Mouse (Mus musculus) MEL (cell line): ENCODE measurements around the gene Adgre5.

Experiments
- CHD1 ChIP-seq: IDR thresholded peaks from 2 replicates; pipeline ENCODE4 v1.6.1; 2012; ENCODE audit warnings: low read depth, mild to moderate bottlenecking, inconsistent platforms, low read length, improper control_type of control experiment
- CTCF ChIP-seq, 3 experiments: IDR thresholded peaks in 2 of 3; conservative IDR thresholded peaks in 1 of 3; 2 replicates each; pipeline ENCODE4 v1.5.1; 2011 to 2012; ENCODE audit warnings: low read length in 3 of 3, low read depth in 2 of 3, mild to moderate bottlenecking in 2 of 3, improper control_type of control experiment in 1 of 3, inconsistent platforms in 1 of 3, mixed read lengths in 1 of 3, moderate library complexity in 1 of 3; ENCODE audit not compliant: control insufficient read depth in 1 of 3, insufficient read depth in 1 of 3, poor library complexity in 1 of 3, severe bottlenecking in 1 of 3
- EP300 ChIP-seq, 2 experiments: IDR thresholded peaks; 2 replicates each; pipeline ENCODE4 v1.6.1; 2011; ENCODE audit warnings: improper control_type of control experiment in 2 of 2, low read length in 2 of 2, low read depth in 1 of 2, mild to moderate bottlenecking in 1 of 2
- GATA1 ChIP-seq: IDR thresholded peaks from 2 replicates; pipeline ENCODE4 v1.6.1; 2011; ENCODE audit warnings: low read depth, low read length, improper control_type of control experiment
- MAX ChIP-seq: IDR thresholded peaks from 2 replicates; pipeline ENCODE4 v1.6.1; 2011; ENCODE audit warnings: low read length, improper control_type of control experiment
- MEF2A ChIP-seq: IDR thresholded peaks from 2 replicates; pipeline ENCODE4 v1.6.1; 2014; ENCODE audit warnings: low read depth, mild to moderate bottlenecking, inconsistent platforms, low read length, improper control_type of control experiment; ENCODE audit not compliant: poor library complexity, insufficient replicate concordance, severe bottlenecking; ENCODE audit errors: extremely low read depth
- TBP ChIP-seq: IDR thresholded peaks from 2 replicates; pipeline ENCODE4 v1.8.0; 2011; ENCODE audit warnings: low read depth, low read length, improper control_type of control experiment

- TF ChIP-seq MAX (no peak; the same call in 1 of the 2 replicates), CHD1 (no peak), CTCF (IDR thresholded peaks at IDR 0.05 in 2 of 3, conservative IDR thresholded peaks at IDR 0.05 in 1 of 3; ENCODE audit: control insufficient read depth in 1 of 3, insufficient read depth in 1 of 3, low read depth in 2 of 3, low read length in 3 of 3, poor library complexity in 1 of 3, severe bottlenecking in 1 of 3) (no peak), GATA1 (no peak), EP300 (IDR thresholded peaks at IDR 0.05; ENCODE audit: low read depth in 1 of 2, low read length in 2 of 2) (no peak), MEF2A (no peak), TBP (0 out of 2 replicates have a peak, but pooled peaks have one; percentile 20)
These were observed 31.8 kb upstream of the Adgre5 start for GRCm38 (mm10) chr8:83772701-83773451.
